Mouse (Mus musculus) adrenal gland, postnatal 14 days (tissue): ENCODE measurements around the gene Barhl2. TPM values are rescaled to one million over a fixed set of nuclear protein-coding genes. Genes with fewer than 3 reads are reported as not detected.

Source experiments
- total RNA-seq: library from RNA; stranded (reverse); gene quantifications from 2 replicates; pipeline ENCODE4 v1.2.3, GENCODE M21; 2021

Barhl2 gene
- total RNA-seq, 1 experiment from 2014 or later: not detected

Other genes starting within 250 kb of the Barhl2 start
- gene Gm17304, start 150.9 kb upstream of the Barhl2 start, total RNA-seq: not detected in 2 replicates
- 62.4 and 72.0 TPM in 2 replicates for gene Zfp644, start 239.1 kb upstream of the Barhl2 start, total RNA-seq